20 mouse cellular contexts compared by ENCODE assay signal in the genomic region with DNA sequence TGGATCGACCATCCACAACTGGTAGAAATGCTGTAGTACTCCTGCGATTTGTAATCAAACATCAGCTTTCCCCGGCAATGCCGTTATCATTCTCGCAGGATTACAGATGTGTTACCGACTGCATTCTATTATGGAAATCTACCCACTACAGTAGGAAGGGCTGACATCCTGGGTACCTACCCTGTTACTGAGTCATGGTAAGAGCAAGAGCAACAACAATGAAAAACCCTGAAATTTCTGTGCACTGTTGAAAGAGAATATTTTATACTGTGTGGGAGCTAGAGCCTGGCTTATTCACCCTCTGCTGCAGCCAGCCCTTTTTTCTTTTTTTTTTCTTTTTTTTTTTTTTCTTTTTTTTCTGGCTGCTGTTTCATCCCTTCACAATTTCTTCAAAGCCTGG.
A peak's percentile ranks its signal among the peaks of the same experiment; 100 is the strongest.
DNase-seq lines count a peak whose midpoint lies in the region; ATAC-seq lines count a peak whose summit lies in the region.
"Had no signal": no experiment of that assay in that cellular context is flagged by ENCODE, and none has a peak within 500 bp of the region (broad histone marks: within the 10 kb centered on the region; RNA-seq: fewer than 3 reads in every experiment).

No protein-coding gene starts in this region.

- ATAC-seq in frontal cortex, adult (ENCODE audit: low TSS enrichment) = peak; percentile 27; the same call in 1 of the 2 replicates
- peak; percentile 74 for ATAC-seq in midbrain, embryonic 15.5 days (replicated peaks)
- no peak for ATAC-seq in midbrain, embryonic 13.5 days
- ATAC-seq: CD4-positive, CD25-positive, alpha-beta regulatory T cell, adult 4 months; forebrain, embryonic 14.5 days had no signal

- H3K4me3 ChIP-seq in midbrain, embryonic 15.5 days = no peak overlapping the region
- no peak overlapping the region for H3K4me3 ChIP-seq in midbrain, embryonic 13.5 days (replicated peaks)
- H3K4me3 ChIP-seq: embryonic facial prominence, embryonic 15.5 days; hindbrain, embryonic 12.5 days; hindbrain, embryonic 15.5 days had no signal

- H3K36me3 ChIP-seq in midbrain, embryonic 15.5 days (replicated peaks) = no peaks in the 10 kb centered on the region
- H3K36me3 ChIP-seq in midbrain, embryonic 13.5 days = no peaks in the 10 kb centered on the region
- H3K36me3 ChIP-seq: embryonic facial prominence, embryonic 15.5 days; hindbrain, embryonic 12.5 days had no signal

- DNase-seq in frontal cortex, postnatal 36 days (ENCODE audit: low spot score in 2 of 2) = no peak
- DNase-seq in right cerebral cortex, adult 18-20 months = peak; percentile 24
- no peak for DNase-seq in right cerebral cortex, postnatal 4 days
- DNase-seq: adrenal gland, adult 2 months; adrenal gland, postnatal 14 days; cerebellum, adult 11-12 months; cerebellum, adult 8-10 months; cerebellum, postnatal 10 days; cerebellum, postnatal 36 days; embryo, embryonic 11 days; gastrocnemius, postnatal 25 days had no signal

- H3K9ac ChIP-seq in midbrain, embryonic 15.5 days = no peak overlapping the region
- H3K9ac ChIP-seq in midbrain, embryonic 13.5 days (replicated peaks) = no peak overlapping the region
- H3K9ac ChIP-seq: embryonic facial prominence, embryonic 15.5 days; hindbrain, embryonic 12.5 days; hindbrain, embryonic 15.5 days had no signal

- H3K9me3 ChIP-seq in midbrain, embryonic 15.5 days = no peaks in the 10 kb centered on the region
- peaks cover 2% of the 10 kb centered on the region; the same call in 1 of the 2 replicates for H3K9me3 ChIP-seq in midbrain, embryonic 13.5 days
- H3K9me3 ChIP-seq: embryonic facial prominence, embryonic 15.5 days; hindbrain, embryonic 12.5 days; hindbrain, embryonic 15.5 days had no signal

- 77% methylated on average over 6 of the region's 6 CpGs for WGBS in midbrain, embryonic 15.5 days
- WGBS in midbrain, embryonic 13.5 days = 93% methylated on average over 6 of the region's 6 CpGs

- H3K4me2 ChIP-seq in midbrain, embryonic 15.5 days = no peak overlapping the region
- H3K4me2 ChIP-seq in midbrain, embryonic 13.5 days (replicated peaks) = no peak overlapping the region
- H3K4me2 ChIP-seq: embryonic facial prominence, embryonic 15.5 days; heart, embryonic 11.5 days; hindbrain, embryonic 12.5 days; hindbrain, embryonic 15.5 days had no signal

- no peaks in the 10 kb centered on the region for H3K4me1 ChIP-seq in midbrain, embryonic 15.5 days
- H3K4me1 ChIP-seq in midbrain, embryonic 13.5 days (replicated peaks) = no peaks in the 10 kb centered on the region
- H3K4me1 ChIP-seq: embryonic facial prominence, embryonic 15.5 days; hindbrain, embryonic 12.5 days; hindbrain, embryonic 15.5 days had no signal

- H3K27ac ChIP-seq in midbrain, embryonic 15.5 days = no peak overlapping the region
- H3K27ac ChIP-seq in midbrain, embryonic 13.5 days = no peak overlapping the region
- H3K27ac ChIP-seq: embryonic facial prominence, embryonic 15.5 days; hindbrain, embryonic 12.5 days; hindbrain, embryonic 15.5 days had no signal

- H3K27me3 ChIP-seq in midbrain, embryonic 15.5 days (replicated peaks) = no peaks in the 10 kb centered on the region
- H3K27me3 ChIP-seq in midbrain, embryonic 13.5 days = no peaks in the 10 kb centered on the region
- H3K27me3 ChIP-seq: embryonic facial prominence, embryonic 15.5 days; hindbrain, embryonic 12.5 days; hindbrain, embryonic 15.5 days had no signal
